Mouse (Mus musculus) thymus, adult 2 months (tissue): ENCODE data around the gene Tnp2.

Experiments used
- CTCF ChIP-seq: fragments of 200-500 bp; IDR thresholded peaks from 2 replicates; pipeline ENCODE4 v1.5.1; 2012; ENCODE audit warnings: mild to moderate bottlenecking, control low read depth, low read length, moderate library complexity, borderline replicate concordance; ENCODE audit not compliant: control insufficient read depth, poor library complexity, insufficient read depth; ENCODE audit errors: extremely low read depth
- POLR2A ChIP-seq: fragments of 200-500 bp; IDR thresholded peaks from 2 replicates; pipeline ENCODE4 v1.6.1; 2012; ENCODE audit warnings: mild to moderate bottlenecking, low read length, control low read depth, moderate library complexity; ENCODE audit not compliant: control insufficient read depth, poor library complexity, insufficient read depth; ENCODE audit errors: extremely low read depth

DNA sequence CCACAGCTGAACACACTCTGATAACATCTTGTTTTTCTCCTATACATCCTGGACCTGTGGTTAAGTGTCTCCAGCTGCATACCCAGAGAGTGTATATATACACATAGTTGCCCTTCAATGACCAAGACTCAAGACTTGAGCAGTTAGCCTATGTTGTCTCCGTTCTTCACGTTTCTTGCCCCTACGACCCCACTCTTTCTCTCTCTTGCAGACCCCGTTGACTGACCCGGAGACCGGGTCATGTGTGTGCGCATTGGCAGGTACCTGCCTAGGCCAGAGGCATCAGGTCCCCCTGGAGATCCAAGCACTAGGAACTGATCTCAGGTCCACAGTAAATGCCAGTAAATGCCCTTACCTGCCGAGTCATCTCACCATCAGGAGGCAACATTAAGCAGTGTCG, 38.8 kb upstream of the Tnp2 start:
- TF ChIP-seq POLR2A (peak; percentile 40; the same call in 1 of the 2 replicates), CTCF (no peak)
